Mouse (Mus musculus): ENCODE results near the gene D730048I06Rik.

D730048I06Rik gene

DNA sequence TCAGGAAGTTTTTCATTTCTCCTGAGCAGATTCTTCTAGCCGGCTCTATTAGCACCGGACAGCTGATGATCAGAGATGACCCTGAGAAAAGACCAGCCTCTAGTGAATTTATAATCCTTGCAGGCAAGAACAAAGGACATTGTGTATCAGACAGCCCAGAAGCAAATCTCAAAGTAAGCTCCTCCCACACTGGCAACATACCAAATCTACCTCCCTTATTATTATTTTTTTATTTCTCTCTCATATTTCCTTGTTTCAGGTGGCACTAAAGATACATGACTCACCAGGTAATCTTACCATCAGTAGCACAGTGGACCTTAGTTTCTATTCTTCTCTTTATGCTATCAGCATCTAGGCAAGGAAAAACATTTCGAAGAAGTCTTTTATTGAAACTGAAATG lies at the start of gene D730048I06Rik, which contains the start of gene Gm27235:
TSS of gene D730048I06Rik (minus strand) at position 112 of the 400 bp plus-strand sequence.
TSS of gene Gm27235 (minus strand) at position 101 of the 400 bp plus-strand sequence.
- no peak for DNase-seq (ENCODE audit: low spot score)

- peak; percentile 77 for DNase-seq (ENCODE audit: low spot score)
Measured at GRCm38 (mm10) chr9:35817881-35818280, 28.0 kb upstream of the D730048I06Rik start.

GRCm38 (mm10) chr9:35798146-35798545 lies 8.2 kb upstream of the D730048I06Rik start:
- DNase-seq (ENCODE audit: low spot score): no peak

DNA sequence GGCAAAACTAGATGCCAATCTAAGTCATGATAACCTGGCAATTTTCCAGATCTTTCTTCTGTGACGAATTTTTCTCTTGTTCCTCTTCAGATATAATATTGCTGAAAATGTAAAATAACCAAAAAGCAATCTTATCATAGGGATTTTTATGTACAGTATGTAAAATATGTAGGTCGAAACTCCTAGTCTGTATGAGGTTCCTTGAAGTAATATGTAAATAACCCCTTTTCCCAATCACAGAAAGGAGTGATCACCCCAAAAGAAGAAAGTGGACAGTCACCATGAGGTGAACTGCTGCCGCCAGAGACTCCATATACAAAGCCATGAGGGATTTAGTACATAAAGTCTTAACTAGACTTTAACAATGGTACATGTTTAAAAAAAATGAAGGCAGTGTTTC lies 11.9 kb downstream of the D730048I06Rik start, which contains the start of gene Gm17727:
TSS of gene Gm17727 (minus strand) at position 101 of the 400 bp plus-strand sequence.
- DNase-seq (ENCODE audit: low spot score): no peak

GRCm38 (mm10) chr9:35756843-35757242 lies 33.1 kb downstream of the D730048I06Rik start:
- no peak for DNase-seq (ENCODE audit: low spot score)

DNA sequence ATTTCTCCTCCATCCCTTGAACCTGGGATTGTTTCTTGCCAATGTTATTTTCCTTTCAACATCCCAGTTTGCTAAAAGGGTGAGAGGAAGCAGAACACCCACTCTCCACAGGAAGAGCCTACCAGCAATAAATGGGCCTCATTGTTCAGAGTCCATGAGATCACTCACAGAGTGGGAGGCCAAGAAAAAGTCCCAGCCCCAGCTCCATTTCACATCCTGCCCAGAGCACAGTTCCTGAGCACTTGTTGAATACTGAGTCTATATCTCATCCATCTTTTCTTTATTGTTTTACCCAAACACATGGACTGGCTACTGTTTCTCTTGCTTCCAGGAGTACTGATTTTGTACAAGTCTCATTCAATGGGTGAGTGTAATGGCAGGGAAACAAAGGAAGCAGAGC lies 49.2 kb downstream of the D730048I06Rik start, which contains the start of gene Gm17677:
TSS of gene Gm17677 (plus strand) at position 301 of the 400 bp plus-strand sequence.
- DNase-seq (ENCODE audit: low spot score): no peak

Measured in MN1 (cell line).